ENCODE assay signal across 10 mouse cellular contexts in the genomic region with DNA sequence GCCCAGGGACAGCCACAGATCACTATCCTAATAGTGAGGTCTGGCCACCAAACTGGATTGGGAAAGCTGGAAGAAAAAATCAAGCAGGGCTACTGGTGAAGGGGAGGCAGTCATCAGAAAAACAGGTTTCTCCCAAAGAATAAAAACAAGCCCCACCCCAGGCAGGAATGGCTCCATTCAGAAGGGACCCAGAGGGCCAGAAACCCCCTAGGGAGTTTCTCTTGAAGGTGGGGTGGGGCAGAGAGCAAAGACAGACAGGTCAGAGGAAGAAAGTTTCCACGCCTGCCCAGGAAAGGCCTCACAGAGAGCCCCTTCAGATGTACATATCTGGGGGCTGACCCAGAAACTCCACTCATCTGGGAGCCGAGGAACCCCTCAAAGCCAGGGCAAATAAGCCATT. TPM values are rescaled to one million over a fixed set of nuclear protein-coding genes. Genes with fewer than 3 reads are reported as not detected.
A peak's percentile ranks its signal among the peaks of the same experiment; 100 is the strongest.
DNase-seq lines count a peak whose midpoint lies in the region; ATAC-seq lines count a peak whose summit lies in the region.
"Had no signal": no experiment of that assay in that cellular context is flagged by ENCODE, and none has a peak within 500 bp of the region (broad histone marks: within the 10 kb centered on the region; RNA-seq: fewer than 3 reads in every experiment).

No protein-coding gene starts in this region.

- no peak for ATAC-seq in heart, embryonic 13.5 days (ENCODE audit: extremely low read depth, insufficient number of reproducible peaks, low FRiP score, low TSS enrichment)
- ATAC-seq in midbrain, embryonic 13.5 days: no peak
- ATAC-seq: CD4-positive, CD25-positive, alpha-beta regulatory T cell, adult 4 months had no signal

- H3K9me3 ChIP-seq in heart, embryonic 13.5 days: no peaks in the 10 kb centered on the region
- no peaks in the 10 kb centered on the region for H3K9me3 ChIP-seq in hindbrain, embryonic 10.5 days
- H3K9me3 ChIP-seq in midbrain, embryonic 13.5 days: no peaks in the 10 kb centered on the region

- no peaks in the 10 kb centered on the region; the same call in 1 of the 2 replicates for H3K36me3 ChIP-seq in heart, embryonic 13.5 days
- H3K36me3 ChIP-seq in hindbrain, embryonic 10.5 days: no peaks in the 10 kb centered on the region
- H3K36me3 ChIP-seq in midbrain, embryonic 13.5 days: no peaks in the 10 kb centered on the region

- peak overlapping the region; percentile 85 for H3K4me2 ChIP-seq in heart, embryonic 13.5 days
- peak overlapping the region; percentile 63 for H3K4me2 ChIP-seq in midbrain, embryonic 13.5 days (replicated peaks)

- H3K27me3 ChIP-seq in heart, embryonic 13.5 days (replicated peaks): no peaks in the 10 kb centered on the region
- H3K27me3 ChIP-seq in hindbrain, embryonic 10.5 days (ENCODE audit: insufficient read depth, poor library complexity, severe bottlenecking): no peaks in the 10 kb centered on the region
- no peaks in the 10 kb centered on the region for H3K27me3 ChIP-seq in midbrain, embryonic 13.5 days

- H3K4me1 ChIP-seq in heart, embryonic 13.5 days: peaks cover 64% of the 10 kb centered on the region
- peaks cover 56% of the 10 kb centered on the region for H3K4me1 ChIP-seq in hindbrain, embryonic 10.5 days (replicated peaks)
- peaks cover 64% of the 10 kb centered on the region for H3K4me1 ChIP-seq in midbrain, embryonic 13.5 days (replicated peaks)

- H3K27ac ChIP-seq in heart, embryonic 13.5 days (replicated peaks): peak overlapping the region; percentile 85
- H3K27ac ChIP-seq in hindbrain, embryonic 10.5 days: peak overlapping the region; percentile 87; the same call in 1 of the 2 replicates
- H3K27ac ChIP-seq in midbrain, embryonic 13.5 days: no peak overlapping the region

- H3K9ac ChIP-seq in heart, embryonic 13.5 days: peak overlapping the region; percentile 87
- H3K9ac ChIP-seq in midbrain, embryonic 13.5 days (replicated peaks): peak overlapping the region; percentile 84

- DNase-seq in heart, adult 11 months: no peak
- DNase-seq in R1 (ENCODE audit: low read depth, low spot score): peak; percentile 87
- DNase-seq in hindbrain, embryonic 10.5 days (ENCODE audit: low spot score): no peak
- DNase-seq in right cerebral cortex, adult 2 months (ENCODE audit: low spot score in 2 of 2): no peak
- DNase-seq in ovary, adult 18-20 months (ENCODE audit: low spot score): no peak
- DNase-seq in spleen, postnatal 10 days (ENCODE audit: low spot score in 2 of 2): no peak
- DNase-seq: adrenal gland, postnatal 36 days had no signal

- 51% methylated on average over 2 of the region's 2 CpGs for WGBS in heart, embryonic 13.5 days
- 79% methylated on average over 2 of the region's 2 CpGs for WGBS in hindbrain, embryonic 10.5 days
- 64% methylated on average over 2 of the region's 2 CpGs for WGBS in midbrain, embryonic 13.5 days

- H3K4me3 ChIP-seq in heart, embryonic 13.5 days: peak overlapping the region; percentile 69
- peak overlapping the region; percentile 69 for H3K4me3 ChIP-seq in hindbrain, embryonic 10.5 days
- peak overlapping the region; percentile 58 for H3K4me3 ChIP-seq in midbrain, embryonic 13.5 days (replicated peaks)

RNA-seq across cellular contexts. Expression of gene Limk2, which starts 38.8 kb away (rescaled TPM):
- polyA plus RNA-seq in heart, embryonic 13.5 days (2015; fragmentation: Nextera tagmentation; extraction: Ambion mirVana): 50.4 and 58.3 TPM in 2 replicates
- 62.0 and 82.2 TPM in 2 replicates for polyA plus RNA-seq in hindbrain, embryonic 10.5 days (2016; fragmentation: Nextera tagmentation; extraction: Ambion mirVana)
- polyA plus RNA-seq in midbrain, embryonic 13.5 days (2015; fragmentation: Nextera tagmentation; extraction: Ambion mirVana): 134 and 138 TPM in 2 replicates

RNA-seq across cellular contexts. Expression of gene Pik3ip1, which starts 40.0 kb away (rescaled TPM):
- 19.0 and 25.9 TPM in 2 replicates for polyA plus RNA-seq in heart, embryonic 13.5 days (2015; fragmentation: Nextera tagmentation; extraction: Ambion mirVana)
- polyA plus RNA-seq in hindbrain, embryonic 10.5 days (2016; fragmentation: Nextera tagmentation; extraction: Ambion mirVana): 9.3 and 9.4 TPM in 2 replicates
- polyA plus RNA-seq in midbrain, embryonic 13.5 days (2015; fragmentation: Nextera tagmentation; extraction: Ambion mirVana): 24.2 and 25.1 TPM in 2 replicates
